Mouse (Mus musculus) bone marrow, adult 2 months (tissue): Measurements from ENCODE around the gene Antxr1. TPM values are rescaled to one million over a fixed set of nuclear protein-coding genes. Genes with fewer than 3 reads are reported as not detected.

Experiments used
- H3K27ac ChIP-seq: fragments of 200-500 bp; 2 replicates; pipeline ENCODE4 v1.5.1; 2012; ENCODE audit warnings: low read depth, mild to moderate bottlenecking, control low read depth, inconsistent platforms, low read length; ENCODE audit not compliant: control insufficient read depth, poor library complexity, insufficient read depth
- H3K4me1 ChIP-seq: fragments of 200-500 bp; 2 replicates; pipeline ENCODE4 v1.6.1; 2011; ENCODE audit warnings: low read length; ENCODE audit not compliant: control insufficient read depth, insufficient read depth
- H3K4me3 ChIP-seq: fragments of 200-500 bp; replicated peaks from 2 replicates; pipeline ENCODE3; 2011; ENCODE audit warnings: mild to moderate bottlenecking, low read depth, low read length, control low read depth; ENCODE audit not compliant: control insufficient read depth
- CTCF ChIP-seq: fragments of 200-500 bp; IDR thresholded peaks from 2 replicates; pipeline ENCODE4 v1.5.1; 2011; ENCODE audit warnings: low read length, control low read depth; ENCODE audit not compliant: control insufficient read depth, insufficient read depth
- POLR2A ChIP-seq: fragments of 200-500 bp; IDR thresholded peaks from 2 replicates; pipeline ENCODE4 v1.6.1; 2011; ENCODE audit warnings: low read depth, mild to moderate bottlenecking, control low read depth, low read length, borderline replicate concordance; ENCODE audit not compliant: control insufficient read depth
- WGBS: fragments of 180-500 bp; shearing (Covaris S2); methylation state at CpG from one replicate; pipeline ENCODE4 v1.1.7; 2018; 5-methylcytosine and 5-hydroxymethylcytosine counted together
- polyA plus RNA-seq: library from polyadenylated mRNA; stranded (reverse); fragments of >200 nt; gene quantifications from 2 replicates; pipeline ENCODE4 v1.2.4, GENCODE M21; 2011; ENCODE audit warnings: low replicate concordance; ENCODE audit not compliant: missing spikeins, insufficient read depth, insufficient read length

Antxr1 gene
- polyA plus RNA-seq, 1 experiment: 5.3 TPM

DNA sequence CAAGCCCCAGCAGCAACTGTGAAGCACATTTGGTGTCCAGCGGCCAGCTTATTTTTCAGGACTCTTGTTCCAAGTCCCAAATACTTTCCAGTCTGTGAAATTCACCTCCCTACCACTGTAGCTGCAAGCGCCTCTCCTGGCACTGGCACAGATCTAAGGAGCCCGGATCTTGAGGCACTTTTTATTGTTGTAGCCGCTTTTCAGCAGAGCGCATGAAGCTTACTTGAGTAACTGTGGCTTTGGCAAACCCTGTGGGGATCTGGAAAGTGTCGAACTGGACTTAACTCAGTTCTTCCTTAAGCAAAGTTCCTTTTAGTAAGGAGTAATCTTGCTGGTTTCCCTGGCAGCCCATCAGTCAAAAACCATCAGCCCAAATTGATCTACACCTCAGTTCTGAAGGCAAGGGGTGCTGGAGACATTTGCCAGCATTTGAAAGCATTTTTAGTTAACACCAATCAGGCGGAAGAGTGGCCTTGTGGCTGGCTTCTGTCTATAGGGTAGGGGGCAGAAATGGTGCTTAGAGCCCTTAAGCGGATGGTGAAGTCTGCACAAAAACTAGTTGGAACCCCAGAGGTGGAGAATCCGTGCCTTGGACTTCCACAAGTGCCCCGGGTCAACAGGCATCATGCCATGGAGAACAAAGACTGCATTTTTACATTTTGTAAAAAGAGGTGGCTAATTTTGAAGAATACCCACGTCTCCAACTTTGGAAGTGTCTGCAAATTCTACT lies 1.1 kb downstream of the Antxr1 start:
- 38% methylated on average over 11 of the region's 11 CpGs for WGBS
- Histone ChIP-seq H3K27ac (no peak overlapping the region), H3K4me3 (no peak overlapping the region), H3K4me1 (no peaks in the 10 kb centered on the region; the same call in 1 of the 2 replicates)
- TF ChIP-seq POLR2A (no peak), CTCF (no peak)

GRCm38 (mm10) chr6:87332380-87332779 lies 3.2 kb downstream of the Antxr1 start:
- 66% methylated on average over 2 of the region's 2 CpGs for WGBS
- TF ChIP-seq CTCF: no peak
- no peak for TF ChIP-seq POLR2A
- no peaks in the 10 kb centered on the region; the same call in 1 of the 2 replicates for H3K4me1 ChIP-seq
- no peak overlapping the region for H3K4me3 ChIP-seq
- no peak overlapping the region for H3K27ac ChIP-seq

- WGBS: 68% methylated on average over 22 of the region's 22 CpGs
- Histone ChIP-seq H3K4me3 (no peak overlapping the region), H3K4me1 (no peaks in the 10 kb centered on the region; the same call in 1 of the 2 replicates), H3K27ac (no peak overlapping the region)
- TF ChIP-seq CTCF: no peak
- TF ChIP-seq POLR2A: no peak
Observed at GRCm38 (mm10) chr6:87328265-87329173, 7.1 kb downstream of the Antxr1 start.

GRCm38 (mm10) chr6:87326932-87327331 lies 8.7 kb downstream of the Antxr1 start:
- H3K4me3 ChIP-seq: no peak overlapping the region
- no peak overlapping the region for H3K27ac ChIP-seq
- H3K4me1 ChIP-seq: no peaks in the 10 kb centered on the region; the same call in 1 of the 2 replicates
- 87% methylated on average over 2 of the region's 2 CpGs for WGBS
- TF ChIP-seq POLR2A: no peak
- no peak for TF ChIP-seq CTCF

GRCm38 (mm10) chr6:87323381-87323780 lies 12.2 kb downstream of the Antxr1 start:
- TF ChIP-seq POLR2A (no peak), CTCF (0 out of 2 replicates have a peak, but pooled peaks have one; percentile 20)
- 64% methylated on average over 2 of the region's 2 CpGs for WGBS
- no peaks in the 10 kb centered on the region for H3K4me1 ChIP-seq
- no peak overlapping the region for H3K27ac ChIP-seq
- no peak overlapping the region for H3K4me3 ChIP-seq

GRCm38 (mm10) chr6:87318651-87319050 lies 17.0 kb downstream of the Antxr1 start:
- WGBS: 85% methylated on average over 7 of the region's 7 CpGs
- no peak overlapping the region for H3K27ac ChIP-seq
- no peak for TF ChIP-seq POLR2A
- TF ChIP-seq CTCF: no peak

DNA sequence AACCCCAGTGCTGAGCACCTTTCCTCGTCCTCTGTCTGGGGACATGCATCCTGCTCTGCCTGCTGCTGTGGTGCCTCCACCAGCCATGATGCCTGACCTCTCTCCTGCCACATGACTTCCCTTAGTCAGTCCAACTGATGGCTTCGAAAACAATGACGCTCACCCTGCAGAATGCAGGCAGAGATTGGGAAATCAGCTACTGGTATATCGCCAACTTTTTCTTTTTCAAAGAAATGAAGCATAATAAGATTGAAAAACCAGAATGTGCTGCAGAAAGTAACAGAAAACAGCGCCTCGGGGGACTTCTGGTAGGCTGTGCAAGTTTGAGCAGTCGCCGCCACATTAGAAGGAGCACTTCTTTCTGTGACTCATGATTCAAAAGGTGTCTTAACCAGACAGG lies 18.7 kb downstream of the Antxr1 start:
- Histone ChIP-seq H3K4me3 (no peak overlapping the region), H3K27ac (no peak overlapping the region), H3K4me1 (no peaks in the 10 kb centered on the region)
- no peak for TF ChIP-seq CTCF
- TF ChIP-seq POLR2A: no peak
- WGBS: 79% methylated on average over 8 of the region's 8 CpGs

More at GRCm38 (mm10) chr6:87318651-87319050, 17.0 kb downstream of the Antxr1 start:
- H3K4me3 ChIP-seq: no peak overlapping the region
- no peaks in the 10 kb centered on the region for H3K4me1 ChIP-seq

- Histone ChIP-seq H3K4me3 (no peak overlapping the region), H3K27ac (no peak overlapping the region), H3K4me1 (no peaks in the 10 kb centered on the region)
- TF ChIP-seq POLR2A: no peak
- WGBS: 80% methylated on average over 4 of the region's 4 CpGs
Observed at GRCm38 (mm10) chr6:87312761-87313160, 22.9 kb downstream of the Antxr1 start.
